Mouse (Mus musculus) ovary, postnatal 10 days (tissue): ENCODE results near the gene Ephb4.
A peak's percentile ranks its signal among the peaks of the same experiment; 100 is the strongest.

Experiments used
- DNase-seq: peaks from one replicate; pipeline ENCODE4 v3.0.0; 2022; ENCODE audit warnings: low spot score

The Ephb4 gene

DNA sequence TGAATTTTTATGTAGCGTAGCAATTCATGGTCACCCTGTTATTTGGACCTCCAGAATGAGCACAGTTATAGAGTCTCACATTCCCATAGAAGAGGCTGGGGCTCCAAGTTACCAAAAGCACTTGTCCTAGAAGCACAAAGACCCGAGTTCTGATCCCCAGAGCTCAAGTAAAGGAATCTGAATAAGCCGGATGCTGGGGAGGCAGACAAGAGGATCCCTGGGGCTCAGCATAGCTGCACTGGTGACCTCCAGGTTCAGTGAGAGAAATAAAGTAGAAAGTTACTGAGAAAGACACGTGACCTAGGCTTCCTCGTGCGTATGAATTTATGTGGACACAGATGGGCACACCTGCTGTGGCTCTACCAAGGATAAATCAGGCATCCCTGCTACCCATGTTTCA, 14.8 kb upstream of the Ephb4 start:
- DNase-seq: no peak

DNA sequence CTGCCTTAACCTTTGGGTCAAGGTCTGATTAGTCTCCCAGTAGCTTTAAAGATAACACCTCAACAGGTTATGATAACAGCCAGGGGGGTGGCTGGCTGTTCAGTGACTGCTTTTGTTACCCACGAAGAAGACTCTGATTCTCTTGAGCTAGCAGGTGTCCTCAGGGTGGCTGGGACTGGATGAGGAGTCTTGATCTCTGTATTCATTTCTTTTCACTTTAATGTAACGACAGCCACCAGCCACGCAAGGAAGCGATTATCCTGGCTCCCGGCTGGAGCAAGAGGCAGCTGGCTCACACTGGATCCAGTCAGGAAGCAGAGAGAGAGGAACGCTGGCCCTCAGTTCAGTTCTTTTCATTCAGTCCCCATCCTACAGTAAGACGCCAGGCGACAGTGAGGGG, 12.7 kb upstream of the Ephb4 start:
- no peak for DNase-seq

DNA sequence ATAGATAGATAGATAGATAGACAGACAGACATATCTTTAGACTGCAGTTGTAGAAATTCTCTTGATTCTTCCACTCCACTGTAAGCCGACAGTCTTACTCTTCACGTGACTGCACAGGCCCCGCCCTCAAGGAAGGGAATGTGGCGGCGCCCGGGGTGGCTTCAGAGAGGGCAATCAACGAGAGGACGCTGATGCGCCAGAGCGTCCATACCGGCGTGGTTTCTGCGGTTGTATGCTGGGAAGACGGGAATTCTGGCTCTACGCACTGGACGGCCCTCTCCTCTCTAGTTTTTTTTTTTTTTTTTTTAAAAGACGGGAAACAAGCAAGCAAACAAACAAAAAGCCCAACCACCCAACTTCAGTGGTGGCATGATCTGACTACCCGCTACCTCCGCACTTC, 11.7 kb upstream of the Ephb4 start:
- DNase-seq: peak; percentile 34

DNA sequence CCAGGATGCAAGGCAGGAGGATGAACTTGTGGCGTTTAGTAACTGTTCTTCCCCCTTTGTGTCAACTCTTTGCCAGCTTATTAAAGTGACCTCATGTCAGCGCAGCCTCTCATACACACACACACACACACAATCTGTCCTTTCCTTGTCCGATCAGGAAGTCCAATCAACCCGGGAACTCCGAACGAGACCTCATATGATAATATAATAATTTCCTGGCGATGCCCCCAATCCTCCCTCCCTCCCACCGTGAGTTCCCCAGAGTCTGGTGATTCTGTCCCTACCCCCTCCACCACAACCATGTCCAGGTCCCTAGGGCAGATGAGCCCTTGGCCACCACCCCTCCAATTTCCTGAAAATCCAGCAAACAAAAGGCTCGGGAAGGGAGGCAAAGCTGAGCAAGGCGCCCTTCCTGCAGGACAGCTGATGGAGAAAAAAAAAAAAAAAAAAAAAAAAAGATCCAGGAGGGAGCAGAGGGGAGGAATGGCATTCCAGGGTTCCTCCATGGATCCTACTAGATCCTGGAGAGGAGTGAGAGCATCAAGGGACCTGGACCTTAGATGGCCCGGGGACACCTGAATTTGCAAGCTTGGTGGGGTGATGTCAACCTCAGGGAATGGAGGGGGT, 11.1 kb upstream of the Ephb4 start:
- no peak for DNase-seq

DNA sequence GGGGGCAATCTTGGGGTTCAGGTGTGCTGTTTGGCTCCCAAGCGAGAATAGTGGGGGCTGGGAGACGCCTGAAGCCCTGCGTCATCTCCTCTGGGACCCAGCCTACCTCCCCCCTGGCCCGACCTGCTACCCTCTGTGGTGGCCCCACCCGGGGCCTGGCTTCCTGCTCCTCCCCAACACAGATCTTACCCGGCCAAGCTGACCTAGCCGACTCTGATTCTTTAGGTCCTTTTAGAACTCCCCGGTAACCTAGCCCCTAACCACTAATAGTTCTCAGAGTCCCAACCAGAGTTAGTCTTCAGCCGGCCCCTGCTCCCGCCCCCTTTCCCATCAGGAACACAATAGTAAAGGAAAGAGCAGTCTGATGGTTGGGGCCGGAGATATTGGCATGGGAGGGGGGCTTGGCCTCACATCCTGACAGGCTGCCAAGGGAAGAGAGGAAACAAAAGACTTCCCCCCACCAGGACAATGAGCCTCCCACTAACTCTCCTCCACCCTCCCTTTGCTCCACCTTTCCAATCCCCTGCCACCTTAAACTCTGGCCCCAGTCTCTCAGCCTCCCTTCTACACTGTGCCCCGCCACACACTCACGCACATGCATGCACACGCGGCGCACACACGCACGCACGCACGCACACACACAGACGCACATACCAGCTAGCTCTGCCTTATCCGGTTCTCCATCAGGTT, 10.5 kb upstream of the Ephb4 start:
- DNase-seq: no peak

DNA sequence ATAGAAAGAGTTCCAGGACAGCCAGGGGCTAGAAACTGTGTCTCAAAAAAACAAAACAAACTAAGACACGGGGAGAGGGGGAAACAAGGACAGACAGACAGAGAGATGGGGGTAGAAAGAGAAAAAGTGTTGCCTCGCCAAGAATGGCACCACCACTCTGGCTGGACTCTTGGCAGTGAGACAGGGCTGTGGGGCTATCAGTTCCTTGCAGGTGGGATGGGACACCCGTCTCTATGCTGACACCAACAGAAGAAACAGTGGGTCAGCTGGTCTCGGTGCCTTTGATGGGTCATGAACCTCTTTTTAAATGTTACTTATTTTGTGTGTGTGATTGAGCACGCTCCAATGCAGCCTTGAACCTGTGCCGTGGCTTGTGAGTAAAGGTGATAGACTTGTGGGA, 9.7 kb upstream of the Ephb4 start:
- DNase-seq: no peak

DNA sequence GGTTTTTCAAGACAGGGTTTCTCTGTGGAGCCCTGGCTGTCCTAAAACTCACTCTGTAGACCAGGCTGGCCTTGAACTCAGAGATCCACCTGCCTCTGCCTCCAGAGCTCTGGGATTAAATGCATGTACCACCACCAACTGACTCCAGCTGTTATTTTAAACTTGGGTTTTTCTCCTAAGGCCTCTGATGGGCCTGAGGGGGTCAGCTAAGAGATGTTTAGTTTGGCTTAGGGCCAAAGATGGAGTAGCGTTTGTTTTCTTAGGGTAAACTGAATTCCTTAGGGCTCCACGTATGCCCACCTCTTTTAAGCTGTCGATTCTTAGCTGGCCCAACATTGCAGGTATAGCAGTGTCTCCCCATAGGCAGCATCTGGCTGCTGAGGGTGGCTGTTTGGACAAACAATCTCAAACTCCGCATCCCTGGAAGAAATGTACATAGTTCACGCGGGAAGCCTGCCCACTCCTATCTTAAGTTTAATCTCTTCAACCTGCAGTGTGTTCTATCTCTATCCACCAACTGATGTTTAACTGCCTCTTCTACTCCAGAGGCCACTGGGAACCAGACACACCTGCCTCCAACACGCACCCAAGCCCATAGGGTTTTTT, 7.4 kb upstream of the Ephb4 start:
- DNase-seq: no peak

DNA sequence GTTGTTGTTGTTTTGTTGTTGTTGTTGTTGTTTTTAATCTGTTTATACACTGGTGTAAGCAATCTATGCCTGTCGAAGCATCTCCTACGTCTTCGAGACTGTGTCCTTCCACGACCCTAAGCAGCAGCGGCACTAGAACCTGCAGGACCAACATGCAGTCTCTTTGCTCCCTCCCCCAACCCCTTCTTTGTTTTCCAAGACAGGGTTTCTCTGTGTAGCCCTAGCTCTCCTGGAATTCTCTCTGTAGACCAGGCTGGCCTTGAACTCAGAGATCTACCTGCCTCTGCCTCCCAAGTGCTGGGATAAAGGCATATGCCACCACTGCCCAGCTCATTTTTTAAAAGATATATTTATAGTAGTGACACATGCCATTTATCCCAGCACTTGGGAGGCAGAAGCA, 6.5 kb upstream of the Ephb4 start:
- DNase-seq: no peak

DNA sequence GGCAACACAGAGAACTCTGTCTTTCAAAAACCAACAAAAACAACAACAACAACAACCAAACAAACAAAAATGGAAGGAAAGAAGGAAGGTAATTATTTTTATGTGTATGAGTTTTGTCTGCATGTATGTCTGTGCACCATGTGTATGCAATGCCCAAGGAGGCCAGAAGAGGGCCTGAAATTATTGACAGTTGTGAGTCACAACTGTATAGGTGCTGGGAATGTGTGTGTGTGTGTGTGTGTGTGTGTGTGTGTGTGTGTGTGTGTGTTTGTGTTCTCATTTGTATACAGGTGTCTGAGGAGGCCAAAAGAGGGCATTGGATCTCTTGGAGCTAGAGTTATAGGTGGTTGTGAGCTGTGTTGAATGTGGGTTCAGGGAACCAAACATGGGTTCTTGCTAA, 6.0 kb upstream of the Ephb4 start:
- DNase-seq: no peak

DNA sequence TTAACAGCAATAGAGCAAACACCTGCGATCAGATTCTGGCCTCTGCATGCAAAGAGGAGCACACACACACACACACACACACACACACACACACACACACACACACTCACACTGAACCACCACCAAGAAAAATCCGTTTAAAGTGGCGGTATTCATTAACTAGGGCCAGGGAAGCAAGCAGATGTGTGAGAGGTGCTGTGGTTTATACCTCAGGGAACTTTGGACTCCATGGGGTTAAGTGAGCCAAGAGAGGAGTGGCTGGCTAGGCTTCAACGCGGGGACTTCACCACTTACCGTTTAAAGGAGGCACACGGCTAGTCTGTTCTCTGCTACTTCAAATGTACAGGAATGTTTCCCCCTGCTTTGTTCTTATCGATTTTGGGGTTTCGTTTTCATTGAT, 4.1 kb upstream of the Ephb4 start:
- no peak for DNase-seq

DNA sequence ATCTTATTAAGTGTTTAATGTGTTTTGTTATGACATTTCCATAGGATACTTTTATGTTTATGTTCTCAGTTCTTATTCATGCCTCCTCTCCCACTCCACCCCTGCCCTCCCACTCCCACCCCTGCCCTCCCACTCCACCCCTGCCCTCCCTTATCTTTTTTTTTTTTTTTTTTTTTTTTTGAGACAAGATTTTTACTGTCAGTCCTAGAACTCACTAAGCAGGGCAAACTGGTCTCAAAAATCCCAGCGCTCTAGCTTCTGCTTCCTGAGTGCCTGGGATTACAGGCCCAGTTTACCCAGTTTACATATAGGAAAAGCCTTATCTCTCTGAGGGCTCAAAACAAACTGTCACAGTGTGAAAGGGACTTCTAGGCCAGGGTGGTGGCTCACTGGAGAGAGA, 3.5 kb upstream of the Ephb4 start:
- DNase-seq: no peak

DNA sequence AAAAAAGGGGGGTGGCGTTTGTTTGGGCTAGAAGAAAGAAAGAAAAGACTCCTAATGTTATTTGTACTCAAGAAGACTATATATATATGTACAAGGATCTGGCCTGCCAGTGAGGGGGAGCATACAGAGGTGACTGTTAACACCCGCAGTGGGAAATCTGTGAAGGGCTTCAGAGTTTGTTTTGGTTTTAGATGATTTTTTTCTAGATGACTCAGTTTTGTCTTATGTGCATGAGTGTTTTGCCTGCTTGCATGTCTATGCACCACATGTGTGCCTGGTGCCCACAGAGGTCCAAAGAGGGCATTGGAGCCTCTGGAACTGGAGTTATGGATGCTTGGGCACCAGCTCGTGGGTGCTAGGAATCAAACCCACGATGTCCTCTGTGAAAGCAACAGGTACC, 2.9 kb upstream of the Ephb4 start:
- no peak for DNase-seq

DNA sequence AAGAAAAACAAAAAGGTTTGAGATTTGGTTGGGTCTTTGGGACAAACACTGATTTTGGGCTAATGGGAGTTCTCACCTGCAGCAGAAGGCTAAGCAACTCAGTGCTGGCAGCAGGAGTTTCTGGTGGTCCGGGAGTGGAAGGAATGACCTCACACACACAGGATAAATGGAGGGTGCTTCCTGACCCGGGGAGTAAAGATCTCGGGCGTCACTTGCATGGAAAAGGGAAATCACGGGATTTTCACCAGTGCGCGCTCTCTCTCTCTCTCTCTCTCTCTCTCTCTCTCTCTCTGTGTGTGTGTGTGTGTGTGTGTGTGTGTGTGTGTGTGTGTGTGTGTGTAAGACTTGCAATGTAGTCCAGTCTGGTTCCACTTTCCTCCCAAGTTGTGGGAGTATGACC, 2.1 kb upstream of the Ephb4 start:
- no peak for DNase-seq

DNA sequence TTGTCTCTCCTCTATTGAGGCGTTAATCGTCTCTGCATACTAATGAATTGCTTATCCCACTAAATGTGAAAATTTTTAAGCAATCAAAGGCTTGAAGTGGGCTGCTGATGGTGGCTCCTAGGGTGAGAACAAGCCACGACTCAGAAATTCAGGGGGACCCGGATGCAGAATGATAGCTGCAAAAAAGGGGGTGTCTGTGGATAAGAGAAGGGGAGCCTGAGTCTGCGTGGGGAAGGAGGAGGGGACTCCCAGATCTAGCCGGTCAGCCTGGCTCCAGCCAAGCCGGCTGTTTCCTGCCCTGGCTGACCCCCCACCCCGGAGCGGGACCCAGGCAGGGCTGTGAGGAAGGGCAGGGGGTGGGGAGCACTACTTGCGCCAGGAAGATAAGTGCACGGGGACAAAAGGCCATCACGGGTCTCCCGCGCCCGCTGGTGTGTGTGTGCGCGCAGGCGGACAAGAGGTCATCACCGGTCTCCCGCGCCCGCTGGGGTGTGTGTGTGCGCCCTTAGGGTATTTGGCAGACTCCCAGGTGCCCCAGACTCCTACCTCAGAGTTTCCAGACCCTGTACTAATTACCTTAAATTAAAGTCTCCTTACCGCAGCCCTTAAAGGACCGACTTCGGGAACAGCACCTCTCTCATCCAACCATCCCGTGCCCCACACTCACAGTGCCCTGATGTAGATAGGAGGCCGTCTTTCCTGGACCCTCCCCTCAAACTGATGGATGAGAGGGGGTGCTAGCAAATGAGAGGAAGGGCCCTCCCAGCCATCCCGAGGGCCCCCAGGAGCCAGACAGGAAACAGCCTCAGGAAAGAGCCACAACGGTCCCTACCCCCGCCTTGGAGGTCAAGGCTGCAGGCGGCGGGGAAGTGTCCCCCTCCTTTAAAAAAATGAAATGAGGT, 1.2 kb upstream of the Ephb4 start:
- DNase-seq: no peak

DNA sequence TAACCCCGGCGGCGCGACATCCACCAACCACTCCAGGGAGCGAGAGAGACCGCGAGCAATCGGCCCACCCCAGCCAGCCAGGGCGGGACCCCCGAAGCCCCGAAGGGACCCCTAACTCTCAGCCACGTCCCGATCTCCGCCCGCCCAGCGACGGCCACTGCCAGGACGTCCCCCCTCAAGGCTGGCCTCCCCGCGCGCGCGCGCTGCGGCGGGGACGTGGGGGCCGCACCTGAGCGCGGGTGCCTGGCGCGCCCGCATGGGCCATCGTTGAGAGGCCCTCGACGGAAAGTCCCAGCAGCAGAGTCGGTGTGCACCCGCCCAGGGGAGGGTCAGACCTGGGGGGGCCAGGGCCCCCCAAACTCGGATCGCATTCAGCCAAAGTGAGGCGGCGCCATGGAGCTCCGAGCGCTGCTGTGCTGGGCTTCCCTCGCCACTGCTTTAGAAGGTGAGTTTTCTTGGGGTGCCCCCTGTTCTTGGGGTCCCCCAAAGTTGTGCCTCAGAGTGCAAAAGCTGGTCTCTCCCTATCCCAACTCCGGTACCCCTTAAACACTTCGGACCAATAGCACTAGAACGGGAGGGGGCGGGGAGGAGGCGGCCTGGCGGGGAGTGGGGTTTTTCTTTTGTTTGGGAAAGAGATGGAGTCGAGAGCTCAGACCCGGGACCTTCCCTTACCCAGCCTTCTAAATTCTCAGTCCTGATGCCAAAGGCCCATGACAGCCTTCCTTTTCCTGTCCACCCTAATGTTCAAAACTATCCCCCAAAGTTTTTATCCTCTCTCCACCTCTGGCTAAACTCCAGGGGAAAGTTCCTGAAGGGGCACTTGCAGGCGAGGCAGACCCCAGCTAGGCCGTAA, 522 bp downstream of the Ephb4 start:
- DNase-seq: no peak

DNA sequence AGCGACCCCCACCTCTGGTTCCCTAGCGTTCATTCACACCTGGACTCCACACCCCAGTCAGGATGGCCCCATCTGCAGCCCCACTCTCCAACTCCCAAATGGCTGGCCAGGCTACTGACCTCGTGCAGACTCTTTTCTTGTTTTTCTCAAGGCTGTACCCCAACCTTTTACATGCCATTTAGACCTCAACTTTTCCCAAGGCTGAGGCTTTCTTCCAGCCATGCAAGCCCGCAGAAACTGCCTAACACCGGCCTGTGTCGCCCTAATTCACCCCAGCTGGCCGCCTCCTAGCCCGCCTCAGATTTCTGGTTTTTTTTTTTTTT, 1.1 kb downstream of the Ephb4 start:
- no peak for DNase-seq

DNA sequence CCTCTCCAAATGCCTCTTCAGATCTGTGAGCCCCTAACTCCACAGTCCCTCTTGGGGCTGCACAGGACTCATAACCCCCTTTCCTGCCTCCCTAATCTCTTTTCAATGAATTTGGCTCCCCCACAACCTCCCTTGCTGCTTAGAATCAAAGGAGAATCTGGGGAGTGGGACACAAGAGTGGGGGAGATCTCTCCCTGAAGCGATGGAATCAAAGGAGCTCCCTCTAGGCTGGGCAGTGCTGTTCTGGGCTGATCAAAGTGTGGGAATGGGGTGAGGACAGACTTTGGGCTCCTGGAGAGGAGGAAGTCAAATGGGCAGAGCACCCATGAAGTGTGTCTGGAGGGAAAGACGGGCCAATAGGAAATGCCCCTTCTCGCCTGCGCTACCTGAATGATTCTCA, 1.5 kb downstream of the Ephb4 start:
- DNase-seq: no peak

DNA sequence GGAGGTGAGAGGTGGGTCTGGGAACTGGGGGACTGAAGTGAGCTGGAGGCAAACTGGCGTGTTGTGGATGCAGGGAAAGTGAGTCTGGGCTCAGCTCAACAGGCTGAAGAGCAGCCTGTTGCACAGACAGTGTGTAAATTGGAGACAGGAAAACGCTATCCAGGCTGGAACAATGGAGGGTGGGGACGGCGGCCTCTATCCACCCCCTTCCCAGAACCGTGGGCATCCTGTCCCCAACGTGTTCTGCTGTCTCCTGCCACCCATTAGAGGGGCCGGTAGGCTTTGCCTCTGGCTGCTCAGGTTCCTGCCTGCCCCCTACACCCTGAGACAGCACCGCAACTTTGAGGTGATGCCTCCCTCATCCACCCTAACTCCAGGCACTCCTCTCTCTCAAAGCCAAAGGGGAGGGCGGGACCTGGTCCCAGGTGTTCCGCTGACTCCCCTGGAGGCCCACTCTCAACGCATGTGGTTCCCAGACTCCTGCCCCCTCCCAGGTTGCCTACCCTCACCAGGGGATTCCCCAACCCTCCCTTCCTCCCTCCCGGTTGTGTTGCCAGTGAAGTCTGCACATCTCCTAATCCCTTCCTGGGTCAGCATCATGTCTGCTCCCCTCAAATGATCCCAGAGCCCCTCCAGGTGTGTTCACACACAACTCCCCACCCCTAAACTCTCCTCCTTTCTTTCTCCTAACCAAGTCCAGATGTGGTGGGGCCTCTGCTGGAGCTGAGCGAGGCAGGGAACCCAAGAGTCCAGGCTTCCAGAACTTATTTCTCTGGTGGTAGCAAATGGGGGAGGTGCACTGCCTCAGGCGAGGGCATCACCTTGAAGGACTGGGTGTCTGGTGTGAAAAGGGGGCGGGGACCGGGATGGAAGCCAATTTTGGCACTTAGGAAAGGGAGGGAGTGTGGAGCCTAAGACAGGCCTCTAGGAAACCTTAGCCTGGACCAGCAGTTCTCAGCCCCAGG, 2.4 kb downstream of the Ephb4 start:
- DNase-seq: no peak

DNA sequence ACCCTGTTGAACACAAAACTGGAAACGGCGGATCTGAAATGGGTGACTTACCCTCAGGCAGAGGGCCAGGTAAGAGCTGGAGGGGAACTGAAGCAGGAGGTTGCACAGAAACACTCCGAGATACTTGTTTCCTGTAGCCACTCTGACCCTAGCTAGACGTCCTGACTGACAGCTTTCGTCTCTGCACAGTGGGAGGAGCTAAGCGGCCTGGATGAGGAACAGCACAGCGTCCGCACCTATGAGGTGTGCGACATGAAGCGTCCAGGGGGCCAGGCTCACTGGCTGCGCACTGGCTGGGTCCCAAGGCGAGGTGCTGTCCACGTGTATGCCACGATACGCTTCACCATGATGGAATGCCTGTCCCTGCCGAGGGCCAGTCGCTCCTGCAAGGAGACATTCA, 4.2 kb downstream of the Ephb4 start:
- DNase-seq: no peak

DNA sequence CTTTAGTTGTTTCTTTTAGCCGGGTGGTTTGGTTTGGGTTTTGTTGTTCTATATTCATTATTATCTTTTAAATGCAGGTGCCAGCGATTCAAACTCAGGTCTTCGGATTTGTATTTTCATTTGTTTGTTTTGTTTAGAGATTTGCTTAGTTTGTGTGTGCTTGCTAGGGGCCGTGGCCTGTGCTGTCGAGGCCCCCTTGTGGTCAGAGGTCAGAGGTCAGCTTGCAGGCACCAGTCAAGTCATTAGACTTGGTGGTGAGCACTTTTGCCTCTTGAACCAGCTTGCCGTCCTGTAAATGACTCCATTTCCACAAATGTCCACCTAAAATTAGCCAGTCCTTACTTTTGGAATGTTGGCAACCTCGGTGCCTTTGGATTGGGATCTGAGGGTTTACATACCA, 8.5 kb downstream of the Ephb4 start:
- DNase-seq: no peak

DNA sequence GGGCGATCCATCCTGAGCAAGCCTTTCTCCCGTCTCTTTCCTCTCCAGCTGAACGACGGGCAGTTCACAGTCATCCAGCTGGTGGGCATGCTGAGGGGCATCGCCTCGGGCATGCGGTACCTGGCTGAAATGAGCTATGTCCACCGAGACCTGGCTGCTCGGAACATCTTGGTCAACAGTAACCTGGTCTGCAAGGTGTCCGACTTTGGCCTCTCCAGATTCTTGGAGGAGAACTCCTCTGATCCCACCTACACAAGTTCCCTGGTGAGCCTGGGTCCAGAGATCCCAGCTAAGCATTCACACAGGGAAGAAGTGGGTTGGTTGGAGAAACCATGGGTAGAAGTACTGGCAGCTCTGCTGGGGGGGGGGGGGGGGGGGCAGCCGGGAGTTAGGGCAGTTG, 19.8 kb downstream of the Ephb4 start:
- no peak for DNase-seq
